Mouse (Mus musculus): ENCODE data around the gene Midn. TPM values are rescaled to one million over a fixed set of nuclear protein-coding genes. Genes with fewer than 3 reads are reported as not detected.

The Midn gene
- total RNA-seq, 2 experiments from 2014 or later, result 94.0 to 96.3 TPM

DNA sequence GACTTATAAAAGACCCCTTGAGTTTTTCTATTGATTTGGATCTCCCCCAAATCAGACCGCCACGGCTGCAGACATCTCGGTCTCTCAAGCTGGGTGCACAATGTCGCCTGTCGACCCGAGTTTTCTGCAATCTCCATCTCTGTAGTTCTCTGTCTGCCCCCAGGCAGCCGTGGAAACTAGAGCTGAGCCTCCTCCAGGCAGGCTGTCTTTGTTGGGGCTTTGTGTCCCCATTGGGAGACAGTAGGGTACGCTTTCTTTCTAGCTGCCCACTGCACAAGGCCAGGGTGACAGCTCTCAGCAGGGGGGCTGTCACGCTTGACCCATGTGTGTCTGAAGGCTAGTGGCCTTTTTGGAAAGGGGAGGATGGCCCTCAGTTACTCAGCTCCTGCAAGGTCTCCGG lies 59.6 kb downstream of the Midn start:
- intact Hi-C loops (cut with DNase I), result no loop called here

More for the DNA sequence above, 59.6 kb downstream of the Midn start:
- DNase-seq (ENCODE audit: low spot score in 2 of 2), result no peak

Other genes with a start within 250 kb of the Midn start
- 10 to 100 TPM; 55.0 to 66.5 TPM for gene Med16, start 239.3 kb upstream of the Midn start, total RNA-seq (2021)
- not detected for gene Gm26602, start 237.4 kb upstream of the Midn start, total RNA-seq (2021)
- gene Kiss1r, start 231.3 kb upstream of the Midn start, total RNA-seq (2021), result 1 to 10 TPM; 5.7 to 7.6 TPM
- 100 to 1,000 TPM; 438 to 440 TPM for gene R3hdm4, start 227.1 kb upstream of the Midn start, total RNA-seq (2021)
- 1 to 10 TPM; 5.4 to 7.0 TPM for gene Arid3a, start 221.2 kb upstream of the Midn start, total RNA-seq (2021)
- gene Wdr18, start 188.1 kb upstream of the Midn start, total RNA-seq (2021), result 10 to 100 TPM; 45.3 to 46.5 TPM
- under 1 TPM; 0.21 to 0.40 TPM for gene Grin3b, start 177.6 kb upstream of the Midn start, total RNA-seq (2021)
- gene Tmem259, start 163.9 kb upstream of the Midn start, total RNA-seq (2021), result 100 to 1,000 TPM; 140 to 152 TPM
- gene Cnn2, start 159.7 kb upstream of the Midn start, total RNA-seq (2021), result 10 to 100 TPM in 1 of 2 experiments, 1 to 10 TPM in 1; 9.5 to 11.9 TPM
- 10 to 100 TPM; 10.9 TPM for gene Abca7, start 151.8 kb upstream of the Midn start, total RNA-seq (2021)
- 1 to 10 TPM; 3.3 to 4.0 TPM for gene Arhgap45, start 131.6 kb upstream of the Midn start, total RNA-seq (2021)
- gene Polr2e, start 108.5 kb upstream of the Midn start, total RNA-seq (2021), result 10 to 100 TPM; 66.9 to 68.9 TPM
- 100 to 1,000 TPM; 462 to 482 TPM for gene Gpx4, start 101.1 kb upstream of the Midn start, total RNA-seq (2021)
- 10 to 100 TPM; 19.2 to 19.3 TPM for gene Sbno2, start 42.7 kb upstream of the Midn start, total RNA-seq (2021)
- 10 to 100 TPM; 86.2 to 90.8 TPM for gene Stk11, start 32.5 kb upstream of the Midn start, total RNA-seq (2021)
- gene Atp5d, start 9.6 kb upstream of the Midn start, total RNA-seq (2021), result 100 to 1,000 TPM; 403 to 424 TPM
- 100 to 1,000 TPM; 437 to 473 TPM for gene Cbarp, start 7.4 kb upstream of the Midn start, total RNA-seq (2021)
- gene Cirbp, start 17.7 kb downstream of the Midn start, total RNA-seq (2021), result 100 to 1,000 TPM in 1 of 2 experiments, 10 to 100 TPM in 1; 95.6 to 111 TPM
- gene 1600002K03Rik, start 24.7 kb downstream of the Midn start, total RNA-seq (2021), result 1 to 10 TPM; 5.7 to 6.2 TPM
- gene Efna2, start 31.2 kb downstream of the Midn start, total RNA-seq (2021), result 10 to 100 TPM; 13.9 to 14.3 TPM
- 10 to 100 TPM; 39.4 to 41.5 TPM for gene Mum1, start 78.2 kb downstream of the Midn start, total RNA-seq (2021)
- gene Ndufs7, start 100.8 kb downstream of the Midn start, total RNA-seq (2021), result 100 to 1,000 TPM; 171 to 187 TPM
- 10 to 100 TPM; 20.7 to 29.7 TPM for gene Gamt, start 112.7 kb downstream of the Midn start, total RNA-seq (2021)
- 10 to 100 TPM; 84.3 to 84.9 TPM for gene Dazap1, start 113.2 kb downstream of the Midn start, total RNA-seq (2021)
- gene Rps15, start 144.2 kb downstream of the Midn start, total RNA-seq (2021), result 100 to 1,000 TPM; 743 to 795 TPM
- 100 to 1,000 TPM; 131 to 139 TPM for gene Apc2, start 147.7 kb downstream of the Midn start, total RNA-seq (2021)
- 10 to 100 TPM; 21.2 to 25.5 TPM for gene 2310011J03Rik, start 172.3 kb downstream of the Midn start, total RNA-seq (2021)
- gene Pcsk4, start 181.2 kb downstream of the Midn start, total RNA-seq (2021), result 1 to 10 TPM; 4.9 to 5.7 TPM
- gene Reep6, start 181.7 kb downstream of the Midn start, total RNA-seq (2021), result 10 to 100 TPM in 1 of 2 experiments, 1 to 10 TPM in 1; 8.6 to 10.1 TPM
- 1 to 10 TPM; 2.0 to 4.2 TPM for gene Adamtsl5, start 200.1 kb downstream of the Midn start, total RNA-seq (2021)
- gene Plk5, start 208.2 kb downstream of the Midn start, total RNA-seq (2021), result 10 to 100 TPM in 1 of 2 experiments, 1 to 10 TPM in 1; 7.6 to 10.6 TPM
- gene Mex3d, start 239.4 kb downstream of the Midn start, total RNA-seq (2021), result 10 to 100 TPM; 19.9 to 24.1 TPM

Measured in left cerebral cortex, postnatal 14 days (tissue).